Mouse (Mus musculus): ENCODE measurements at regions not wholly inside any gene's neighbourhood (a gene's known extent, or its start where the extent isn't known, plus 50 kb on each side); places are given as distances from the start of the nearest gene placed in this dataset.
A peak's percentile ranks its signal among the peaks of the same experiment; 100 is the strongest.
"Not testable (repeated sequence)": the region's sequence is repeated elsewhere in the genome, so short reads cannot be mapped to it uniquely, and the experiment has no call there.

DNA sequence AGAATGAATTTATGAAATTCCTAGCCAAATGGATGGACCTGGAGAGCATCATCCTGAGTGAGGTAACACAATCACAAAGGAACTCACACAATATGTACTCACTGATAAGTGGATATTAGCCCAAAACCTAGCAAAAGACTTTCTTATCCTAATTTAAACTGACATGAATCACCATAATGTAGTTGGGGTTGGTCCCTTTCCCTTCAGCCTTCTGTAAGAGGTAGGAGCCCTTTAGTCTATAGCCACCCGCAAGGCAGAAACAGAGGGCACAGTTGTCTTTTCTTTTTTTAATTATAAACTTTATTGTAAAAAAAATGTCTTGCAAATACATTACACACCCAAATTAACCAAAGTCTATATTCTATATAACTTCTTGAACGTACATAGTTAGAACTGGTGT is 81.3 kb downstream of the Ogfrl1 start:
- not testable (repeated sequence) for DNase-seq

DNA sequence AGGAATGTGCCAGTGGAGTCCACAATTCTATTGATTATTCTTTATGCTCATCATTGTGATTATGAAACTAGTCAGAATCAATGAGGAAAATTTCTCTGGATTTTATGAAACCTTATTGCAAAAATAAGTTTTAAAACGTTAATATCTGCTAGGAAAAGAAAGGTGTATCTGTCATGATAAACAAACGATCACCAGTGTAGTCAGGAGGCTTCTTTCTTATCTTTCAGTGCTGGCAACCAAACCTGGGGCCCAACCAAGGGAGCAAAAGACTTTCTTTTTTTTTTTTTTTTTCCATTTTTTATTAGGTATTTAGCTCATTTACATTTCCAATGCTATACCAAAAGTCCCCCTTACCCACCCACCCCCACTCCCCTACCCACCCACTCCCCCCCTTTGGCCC is 82.7 kb downstream of the Ogfrl1 start:
- DNase-seq, result not testable (repeated sequence)

- DNase-seq, result no peak
Measured at GRCm38 (mm10) chr1:23292718-23293117, 104.9 kb downstream of the Ogfrl1 start.

DNA sequence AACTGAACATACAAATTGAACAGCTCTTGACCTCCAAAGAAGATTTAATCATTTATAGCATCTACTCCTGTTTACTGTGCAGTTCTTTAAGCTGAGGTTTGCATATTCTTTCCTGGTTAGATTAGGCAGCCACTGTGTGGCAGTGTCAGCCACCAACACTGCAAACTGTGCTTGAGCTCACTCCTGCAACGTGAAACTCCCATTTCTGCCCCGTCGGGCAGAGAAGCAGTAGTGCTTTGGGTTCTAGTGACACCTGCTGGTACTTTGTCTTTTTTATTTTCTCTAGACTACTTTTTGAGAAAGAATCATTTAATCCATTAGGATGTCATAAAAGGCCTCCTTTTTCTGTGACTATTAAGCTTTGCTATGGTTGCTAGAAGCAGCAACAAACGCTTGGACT is 110.8 kb downstream of the Ogfrl1 start:
- peak; percentile 57 to 61 for DNase-seq

DNA sequence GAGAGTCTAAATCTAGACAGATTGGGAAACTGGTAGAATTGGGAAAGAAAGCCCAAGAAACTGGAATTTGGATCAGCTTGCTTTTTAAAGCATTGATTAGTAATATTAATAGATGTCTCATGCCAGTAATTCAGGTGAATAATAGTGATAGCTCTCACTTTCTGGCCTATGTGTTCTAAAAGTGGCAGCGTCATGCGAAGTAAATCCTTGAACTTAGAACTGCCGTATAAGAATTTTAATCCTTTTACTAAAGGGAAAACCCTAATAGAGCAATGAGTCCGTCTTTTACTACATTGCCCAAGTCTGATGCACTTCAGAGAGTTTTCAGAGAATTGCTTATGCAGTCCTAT is 114.7 kb downstream of the Ogfrl1 start:
- DNase-seq, result no peak

DNA sequence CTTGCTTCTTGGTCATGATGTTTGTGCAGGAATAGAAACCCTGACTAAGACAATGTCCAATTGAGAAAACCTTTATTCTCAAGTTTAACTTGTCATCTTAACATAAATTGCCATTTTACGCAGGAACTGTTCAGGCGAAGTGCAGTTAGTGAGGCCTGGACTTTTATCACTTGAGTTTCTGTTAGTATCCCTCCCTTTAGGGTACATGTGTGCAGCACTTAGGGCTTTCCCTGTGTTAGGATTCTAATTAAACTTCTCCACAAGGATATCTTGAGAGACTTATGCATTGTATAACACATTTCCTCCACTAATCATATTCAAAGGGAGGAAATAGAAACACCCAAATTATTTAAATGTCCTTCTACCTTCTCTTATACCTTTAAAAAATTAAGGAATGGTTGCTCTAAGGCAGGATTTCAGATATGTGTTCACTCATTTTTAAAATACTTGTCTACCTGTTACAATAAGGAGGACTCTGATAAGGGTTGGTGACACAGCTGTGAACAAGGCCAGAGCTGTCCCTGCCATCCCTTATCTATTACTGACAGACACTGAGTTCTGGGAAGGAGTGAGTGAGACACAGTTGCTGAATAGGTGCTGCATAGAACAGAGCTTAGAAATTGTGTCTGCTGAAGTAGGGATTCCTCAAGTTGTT is 115.2 kb downstream of the Ogfrl1 start:
- DNase-seq, result no peak

- no peak for DNase-seq
Measured at GRCm38 (mm10) chr1:23279827-23280226, 117.7 kb downstream of the Ogfrl1 start.

DNA sequence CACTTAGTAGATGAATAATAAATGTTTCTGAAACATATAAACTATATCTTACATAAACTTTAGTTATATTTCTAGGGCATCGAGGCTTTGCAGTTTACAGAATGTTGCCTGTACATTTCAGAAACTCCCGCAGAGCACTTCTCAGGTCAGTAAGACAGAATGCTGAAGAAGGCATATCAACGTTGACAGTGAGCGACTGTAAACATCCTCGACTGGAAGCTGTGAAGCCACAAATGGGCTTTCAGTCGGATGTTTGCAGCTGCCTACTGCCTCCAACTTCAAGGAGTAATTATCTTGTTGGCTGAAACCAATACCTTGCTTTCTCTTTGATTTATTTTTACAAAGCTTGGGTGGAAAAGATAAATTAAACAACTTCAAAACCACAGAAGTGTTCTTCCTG is 125.5 kb downstream of the Ogfrl1 start:
- DNase-seq, result no peak

GRCm38 (mm10) chr1:23270910-23271822 is 126.4 kb downstream of the Ogfrl1 start:
- no peak for DNase-seq

DNA sequence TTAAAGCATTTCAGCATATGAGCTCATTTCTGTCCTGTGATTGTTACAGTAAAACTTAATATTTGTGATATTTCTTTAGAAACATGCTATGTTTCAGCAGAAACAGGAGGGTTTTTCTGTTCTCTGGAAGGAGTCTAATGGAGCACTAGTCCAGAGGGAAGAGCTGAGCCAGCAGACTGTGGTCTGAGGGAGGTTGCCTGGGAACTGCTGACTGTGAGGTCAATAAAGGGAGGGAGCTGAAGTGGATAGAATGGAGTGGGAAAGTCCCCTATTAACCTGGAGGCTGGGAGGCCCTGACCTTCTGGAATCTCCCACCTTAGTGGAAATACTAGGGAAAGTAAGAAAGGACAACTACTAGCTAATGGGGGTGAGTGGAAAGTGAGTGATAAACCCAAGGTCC is 129.5 kb downstream of the Ogfrl1 start:
- DNase-seq, result no peak

- DNase-seq, result no peak
Measured at GRCm38 (mm10) chr1:23265556-23266232, 131.9 kb downstream of the Ogfrl1 start.

DNA sequence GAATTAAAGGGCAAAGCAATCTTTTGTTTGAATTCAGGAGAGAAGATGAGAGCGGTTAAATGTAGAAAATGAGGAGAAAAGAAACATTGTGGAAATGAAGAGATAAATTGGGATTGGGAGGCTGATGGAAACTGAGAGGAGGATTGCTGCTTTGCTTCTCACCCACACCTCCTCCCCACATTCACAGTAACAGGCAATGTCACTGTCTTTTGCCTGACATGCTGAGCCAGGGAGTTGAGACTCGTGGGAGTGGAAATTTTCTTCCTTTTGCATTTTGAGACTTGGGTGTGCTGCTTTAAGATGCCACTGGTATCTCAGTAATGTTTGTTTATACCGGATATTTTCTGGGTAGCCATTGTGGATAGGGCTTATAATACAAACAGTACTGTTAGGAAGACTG is 133.3 kb downstream of the Ogfrl1 start:
- no peak for DNase-seq

GRCm38 (mm10) chr1:23263798-23264197 is 133.8 kb downstream of the Ogfrl1 start:
- DNase-seq, result no peak

GRCm38 (mm10) chr1:23261652-23262051 is 135.9 kb downstream of the Ogfrl1 start:
- no peak for DNase-seq

DNA sequence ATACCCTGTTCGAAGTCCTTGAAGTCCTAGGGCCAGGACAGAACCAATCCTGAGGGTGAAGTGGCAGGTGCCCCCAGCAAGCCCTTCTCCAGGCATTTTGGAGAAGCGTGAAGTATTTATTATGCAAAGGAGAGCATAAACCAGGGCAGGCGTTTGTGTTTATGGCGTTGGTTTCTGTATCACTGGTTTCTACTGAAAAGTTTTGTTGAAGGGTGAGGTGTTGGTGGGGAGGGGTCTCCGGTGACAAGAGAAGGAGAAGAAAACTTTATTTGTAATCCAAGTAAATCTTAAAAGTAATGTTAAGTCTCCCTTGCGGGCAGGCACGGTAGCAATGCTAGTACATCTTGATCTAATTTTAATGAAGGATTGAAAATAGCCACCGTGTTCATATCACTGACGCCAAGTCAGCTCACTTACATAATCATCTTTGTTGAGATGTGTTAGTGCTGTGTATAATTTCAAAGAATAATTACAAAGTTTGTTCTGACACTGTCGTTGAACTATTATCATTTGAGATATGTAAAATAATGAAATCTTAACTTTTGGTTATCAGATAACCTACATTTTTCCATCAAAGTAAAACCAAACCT is 140.2 kb downstream of the Ogfrl1 start:
- peak in 1 of 2 experiments; percentile 22 for DNase-seq

- DNase-seq, result peak; percentile 78 to 79
Measured at GRCm38 (mm10) chr1:23256630-23257001, 141.0 kb downstream of the Ogfrl1 start.

DNA sequence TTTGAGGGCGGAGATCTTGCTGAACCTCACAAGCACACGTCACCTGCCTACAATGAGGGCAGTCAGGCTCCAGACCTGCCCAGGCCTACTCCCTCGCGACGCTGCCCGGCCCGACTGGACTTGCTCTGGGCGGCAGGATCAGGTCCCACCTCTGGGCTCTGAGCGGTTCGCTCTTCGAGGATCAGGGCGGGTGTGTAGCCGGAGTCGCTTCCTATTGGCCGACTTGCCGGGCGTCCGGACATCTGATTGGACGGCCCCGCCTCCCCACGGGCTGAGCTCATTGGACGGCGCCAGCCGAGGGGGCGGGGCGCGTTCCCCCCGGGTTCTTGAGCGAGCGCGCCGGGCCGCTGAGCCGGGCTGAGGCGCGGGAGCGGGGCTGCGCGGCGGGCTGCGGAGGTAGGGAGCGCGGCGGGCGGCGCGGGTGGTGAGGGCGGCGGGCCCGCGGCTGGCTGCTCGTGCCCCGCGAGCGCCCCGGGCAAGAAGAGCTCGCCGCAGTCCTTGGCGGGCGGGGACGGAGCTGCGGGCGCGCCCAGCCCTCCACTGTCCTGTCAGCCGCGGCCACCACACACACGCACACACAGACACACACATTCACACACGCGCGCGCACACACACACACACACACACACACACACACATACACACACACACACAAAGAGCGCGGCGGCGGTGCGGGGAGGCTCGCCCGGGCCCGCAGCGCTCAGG is 141.5 kb downstream of the Ogfrl1 start:
- peak; percentile 98 to 99 for DNase-seq

DNA sequence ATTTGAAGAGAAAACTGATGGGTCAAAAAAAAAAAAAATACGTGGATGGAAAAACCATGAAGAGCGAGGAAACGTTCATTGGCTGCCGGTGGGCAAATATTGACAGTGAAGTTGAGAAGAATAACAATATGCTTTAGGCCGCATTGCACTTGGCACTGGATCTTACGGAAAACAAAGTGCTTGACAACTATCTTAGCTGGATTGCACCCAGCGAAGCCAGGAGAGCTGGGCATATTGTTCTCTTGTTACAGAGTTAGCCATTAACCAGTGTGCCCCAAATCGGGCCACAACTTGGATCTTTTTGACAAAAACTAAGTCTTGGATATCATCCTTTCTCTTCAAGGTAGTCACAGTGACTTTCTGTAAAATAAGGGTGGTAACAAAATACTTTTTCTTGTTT is 143.3 kb downstream of the Ogfrl1 start:
- DNase-seq, result no peak

DNA sequence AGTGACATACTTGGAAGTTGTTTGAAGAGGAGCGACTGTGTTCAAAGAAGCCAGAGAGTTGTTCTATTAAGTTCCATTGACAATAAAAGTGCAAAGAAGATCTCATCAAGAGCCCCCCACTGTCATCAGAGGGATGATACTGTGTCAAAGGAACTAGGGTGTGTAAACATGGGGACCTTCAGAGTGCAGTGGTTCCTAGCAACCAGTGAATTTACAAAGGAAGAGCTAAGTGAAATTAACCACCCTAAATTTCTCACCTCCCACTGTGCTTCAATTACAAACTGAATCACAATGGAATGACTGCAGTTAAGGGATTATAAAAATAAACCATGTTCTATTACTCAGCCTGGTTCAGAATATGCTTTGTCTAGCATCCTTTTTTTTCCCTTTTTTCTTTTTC is 129.5 kb upstream of the 4933415F23Rik start:
- DNase-seq, result no peak

- DNase-seq, result peak in 1 of 2 experiments; percentile 6
Measured at GRCm38 (mm10) chr1:23228478-23228877, 126.4 kb upstream of the 4933415F23Rik start.

- peak; percentile 6 to 16 for DNase-seq
Measured at GRCm38 (mm10) chr1:23214462-23215158, 112.6 kb upstream of the 4933415F23Rik start.

GRCm38 (mm10) chr1:23207843-23208242 is 105.8 kb upstream of the 4933415F23Rik start:
- no peak for DNase-seq

Data from cerebellum, postnatal 14 days (tissue).